In the genomic region with DNA sequence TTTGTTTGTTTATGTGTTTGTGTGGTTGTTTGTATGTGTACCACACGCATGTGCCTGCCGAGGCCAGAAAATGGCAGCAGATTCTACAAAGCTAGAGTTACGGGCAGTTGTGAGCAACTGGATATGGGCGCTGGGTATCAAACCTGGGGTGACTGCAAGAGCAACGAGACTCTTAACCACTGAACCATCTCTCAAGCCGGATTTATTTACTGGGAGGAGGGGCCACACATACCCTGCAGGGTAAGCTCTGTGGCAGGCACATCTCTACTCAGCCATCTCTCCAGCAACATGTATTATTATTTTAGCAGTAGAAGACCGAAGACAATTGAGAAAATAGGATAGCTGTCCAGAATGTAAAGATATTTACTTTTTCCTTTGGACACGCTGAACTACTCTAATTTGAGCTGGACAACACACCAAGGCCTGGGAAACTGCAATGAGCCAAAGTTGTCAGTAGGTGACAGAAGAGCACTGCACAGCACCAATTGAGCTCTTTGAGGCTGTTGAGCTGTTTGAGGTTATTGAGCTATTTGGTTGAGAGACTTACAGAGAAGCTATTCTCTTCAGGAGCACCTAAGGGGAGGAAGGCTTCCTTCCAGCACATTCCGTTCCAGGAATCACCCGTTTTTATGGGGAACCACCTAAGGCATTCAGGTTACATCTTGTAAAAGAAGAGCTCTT, we compare ENCODE assay signal across 9 mouse cellular contexts.
A peak's percentile ranks its signal among the peaks of the same experiment; 100 is the strongest.
DNase-seq lines count a peak whose midpoint lies in the region; ATAC-seq and TF ChIP-seq lines count a peak whose summit lies in the region.
"Had no signal": no experiment of that assay in that cellular context is flagged by ENCODE, and none has a peak within 500 bp of the region (broad histone marks: within the 10 kb centered on the region; RNA-seq: fewer than 3 reads in every experiment).

No protein-coding gene starts in this region.

- no peak overlapping the region for H3K4me3 ChIP-seq in C2C12 (ENCODE audit: insufficient read depth, poor library complexity, severe bottlenecking)
- H3K4me3 ChIP-seq in kidney, embryonic 14.5 days (ENCODE audit: low read length), result no peak overlapping the region
- no peak overlapping the region for H3K4me3 ChIP-seq in liver, embryonic 11.5 days (ENCODE audit: low read depth, low read length)
- no peak overlapping the region for H3K4me3 ChIP-seq in neural tube, embryonic 12.5 days
- H3K4me3 ChIP-seq: heart, embryonic 13.5 days had no signal

- peak; percentile 58 for DNase-seq in adipocyte (ENCODE audit: low spot score)
- DNase-seq in embryo, embryonic 11.5 days (ENCODE audit: low read depth, low spot score), result peak; percentile 30
- DNase-seq in heart, adult 8-10 months (ENCODE audit: low spot score), result peak; percentile 36
- no peak for DNase-seq in liver, embryonic 11.5 days (ENCODE audit: low spot score)
- peak; percentile 59 for DNase-seq in thymus, postnatal 4 days

- peak; percentile 86 for ATAC-seq in kidney, embryonic 14.5 days (ENCODE audit: low FRiP score, low TSS enrichment)
- 0 out of 2 replicates have a peak, but pooled peaks have one; percentile 65 for ATAC-seq in liver, embryonic 11.5 days (replicated peaks; ENCODE audit: low FRiP score)
- ATAC-seq in neural tube, embryonic 12.5 days (ENCODE audit: low FRiP score, low read depth), result peak; percentile 79; the same call in 1 of the 2 replicates

- WGBS in kidney, embryonic 14.5 days, result 37% methylated on average over 10 of the region's 10 CpGs
- 60% methylated on average over 10 of the region's 10 CpGs for WGBS in liver, embryonic 11.5 days
- WGBS in neural tube, embryonic 12.5 days, result 61% methylated on average over 10 of the region's 10 CpGs

- no peaks in the 10 kb centered on the region for H3K27me3 ChIP-seq in C2C12 (ENCODE audit: control insufficient read depth, insufficient read depth, insufficient read length)
- no peaks in the 10 kb centered on the region for H3K27me3 ChIP-seq in kidney, embryonic 14.5 days (ENCODE audit: control insufficient read depth, insufficient read depth, low read length)
- H3K27me3 ChIP-seq in liver, embryonic 11.5 days (replicated peaks; ENCODE audit: control insufficient read depth, insufficient read depth, low read length), result no peaks in the 10 kb centered on the region
- no peaks in the 10 kb centered on the region for H3K27me3 ChIP-seq in neural tube, embryonic 12.5 days (replicated peaks)
- H3K27me3 ChIP-seq: heart, embryonic 13.5 days had no signal

- no peaks in the 10 kb centered on the region for H3K4me1 ChIP-seq in kidney, embryonic 14.5 days (ENCODE audit: control insufficient read depth, insufficient read depth, low read length)
- peaks cover 5% of the 10 kb centered on the region; the same call in 1 of the 2 replicates for H3K4me1 ChIP-seq in liver, embryonic 11.5 days (replicated peaks; ENCODE audit: control insufficient read depth, insufficient read depth, low read length)
- no peaks in the 10 kb centered on the region for H3K4me1 ChIP-seq in neural tube, embryonic 12.5 days

- H3K9me3 ChIP-seq in kidney, embryonic 14.5 days (ENCODE audit: control insufficient read depth, low read length), result no peaks in the 10 kb centered on the region
- no peaks in the 10 kb centered on the region for H3K9me3 ChIP-seq in liver, embryonic 11.5 days (ENCODE audit: control insufficient read depth, low read length)
- H3K9me3 ChIP-seq in neural tube, embryonic 12.5 days, result no peaks in the 10 kb centered on the region
- H3K9me3 ChIP-seq: heart, embryonic 13.5 days had no signal

- no peaks in the 10 kb centered on the region for H3K79me3 ChIP-seq in C2C12 (ENCODE audit: low read depth)

- no peaks in the 10 kb centered on the region for H3K79me2 ChIP-seq in C2C12 (ENCODE audit: control insufficient read depth, insufficient read depth)

- TF ChIP-seq CTCF in C2C12 (IDR thresholded peaks at IDR 0.05; ENCODE audit: control insufficient read depth, insufficient read depth, insufficient read length), result peak; percentile 82

- H3ac ChIP-seq in C2C12 (ENCODE audit: control insufficient read depth, insufficient read length, low read depth), result no peak overlapping the region

- no peak overlapping the region for H3K27ac ChIP-seq in kidney, embryonic 14.5 days (ENCODE audit: low read depth, low read length)
- no peak overlapping the region for H3K27ac ChIP-seq in liver, embryonic 11.5 days (ENCODE audit: low read depth, low read length)
- H3K27ac ChIP-seq in neural tube, embryonic 12.5 days, result no peak overlapping the region

- H3K9ac ChIP-seq in kidney, embryonic 14.5 days (ENCODE audit: low read depth, low read length), result no peak overlapping the region
- no peak overlapping the region for H3K9ac ChIP-seq in liver, embryonic 11.5 days (ENCODE audit: low read depth, low read length)
- no peak overlapping the region for H3K9ac ChIP-seq in neural tube, embryonic 12.5 days
- H3K9ac ChIP-seq: heart, embryonic 13.5 days had no signal

- H3K4me2 ChIP-seq in kidney, embryonic 14.5 days (replicated peaks; ENCODE audit: low read depth, low read length), result no peak overlapping the region
- no peak overlapping the region for H3K4me2 ChIP-seq in liver, embryonic 11.5 days
- H3K4me2 ChIP-seq in neural tube, embryonic 12.5 days (replicated peaks), result no peak overlapping the region
- H3K4me2 ChIP-seq: heart, embryonic 13.5 days had no signal

- no peaks in the 10 kb centered on the region for H3K36me3 ChIP-seq in C2C12 (ENCODE audit: control insufficient read depth, insufficient read depth)
- no peaks in the 10 kb centered on the region for H3K36me3 ChIP-seq in kidney, embryonic 14.5 days (ENCODE audit: control insufficient read depth, insufficient read depth, low read length)
- H3K36me3 ChIP-seq in liver, embryonic 11.5 days (ENCODE audit: control insufficient read depth, insufficient read depth, low read length), result no peaks in the 10 kb centered on the region
- no peaks in the 10 kb centered on the region for H3K36me3 ChIP-seq in neural tube, embryonic 12.5 days
- H3K36me3 ChIP-seq: heart, embryonic 13.5 days had no signal

TF ChIP-seq in C2C12, 6 proteins besides CTCF, POLR2A, EP300 and RAD21:
- TF ChIP-seq CEBPB (IDR thresholded peaks at IDR 0.05; ENCODE audit: low read depth) (no peak), USF1 (IDR thresholded peaks at IDR 0.05; ENCODE audit: low read depth) (no peak), MYOD1 (IDR thresholded peaks at IDR 0.05; ENCODE audit: control insufficient read depth, insufficient read length, low read depth) (no peak), MAX (IDR thresholded peaks at IDR 0.05) (no peak), FOSL1 (IDR thresholded peaks at IDR 0.05; ENCODE audit: insufficient read depth, low read length, poor library complexity, severe bottlenecking) (no peak), MYOG (IDR thresholded peaks at IDR 0.05; ENCODE audit: control insufficient read depth, extremely low read depth, insufficient read length) (no peak)
TF ChIP-seq in C2C12: peak in this region for 0.
